Mouse (Mus musculus) gastrocnemius, adult 2 months (tissue): ENCODE results near the gene Lmtk2. TPM values are rescaled to one million over a fixed set of nuclear protein-coding genes. Genes with fewer than 3 reads are reported as not detected.
A peak's percentile ranks its signal among the peaks of the same experiment; 100 is the strongest.

ENCODE experiments used
- DNase-seq: peaks from one replicate; pipeline ENCODE4 v3.0.0; 2022
- H3K27ac ChIP-seq: fragments of 200-600 bp; 2 replicates; pipeline ENCODE4 v1.8.1; 2022; ENCODE audit warnings: mild to moderate bottlenecking
- H3K4me3 ChIP-seq: fragments of 200-600 bp; 2 replicates; pipeline ENCODE4 v1.8.1; 2022; ENCODE audit warnings: mild to moderate bottlenecking, moderate library complexity
- CTCF ChIP-seq: fragments of 200-600 bp; IDR thresholded peaks from 2 replicates; pipeline ENCODE4 v1.8.1; 2022; ENCODE audit warnings: antibody characterized with exemption, mild to moderate bottlenecking, moderate library complexity
- intact Hi-C: fragments of 180-260 bp; cut with DNase I; formaldehyde crosslinking; loops from one replicate; pipeline ENCODE4 v1.15.1; 2025
- total RNA-seq, 2 experiments: library from RNA; stranded (reverse); gene quantifications; 2 replicates each; pipeline ENCODE4 v1.2.3; 2021

The Lmtk2 gene
- total RNA-seq, 2 experiments from 2014 or later, result 24.7 to 25.0 TPM

GRCm38 (mm10) chr5:144086494-144086893, 13.7 kb upstream of the Lmtk2 start:
- Histone ChIP-seq H3K4me3 (no peak overlapping the region), H3K27ac (no peak overlapping the region)
- intact Hi-C loops, result no loop called here
- TF ChIP-seq CTCF, result no peak
- no peak for DNase-seq

- intact Hi-C loops, result no loop called here
- DNase-seq, result no peak
- Histone ChIP-seq H3K27ac (no peak overlapping the region), H3K4me3 (no peak overlapping the region)
- TF ChIP-seq CTCF, result no peak
These were observed 11.9 kb upstream of the Lmtk2 start for GRCm38 (mm10) chr5:144088354-144088753.

- Histone ChIP-seq H3K27ac (no peak overlapping the region), H3K4me3 (no peak overlapping the region)
- TF ChIP-seq CTCF, result no peak
- intact Hi-C loops, result no loop called here
- DNase-seq, result no peak
These were observed 4.7 kb upstream of the Lmtk2 start for GRCm38 (mm10) chr5:144095461-144095970.

GRCm38 (mm10) chr5:144097902-144098639, 2.2 kb upstream of the Lmtk2 start:
- intact Hi-C loops, result no loop called here
- DNase-seq, result no peak
- H3K4me3 ChIP-seq, result no peak overlapping the region
- no peak for TF ChIP-seq CTCF
- no peak overlapping the region for H3K27ac ChIP-seq

- no peak for DNase-seq
- no peak overlapping the region for H3K27ac ChIP-seq
- no peak overlapping the region for H3K4me3 ChIP-seq
- intact Hi-C loops, result no loop called here
- no peak for TF ChIP-seq CTCF
These were observed 1.7 kb upstream of the Lmtk2 start for GRCm38 (mm10) chr5:144098640-144098929.

GRCm38 (mm10) chr5:144100948-144101347, 712 bp downstream of the Lmtk2 start:
- Histone ChIP-seq H3K27ac (peak overlapping the region; percentile 92), H3K4me3 (peak overlapping the region; percentile 98)
- intact Hi-C loops, result no loop called here
- DNase-seq, result no peak
- no peak for TF ChIP-seq CTCF

GRCm38 (mm10) chr5:144105070-144105469, 4.8 kb downstream of the Lmtk2 start:
- no peak for TF ChIP-seq CTCF
- intact Hi-C loops, result no loop called here
- DNase-seq, result no peak
- H3K27ac ChIP-seq, result peak overlapping the region; percentile 4; the same call in 1 of the 2 replicates
- no peak overlapping the region for H3K4me3 ChIP-seq

GRCm38 (mm10) chr5:144105471-144106129, 5.4 kb downstream of the Lmtk2 start:
- Histone ChIP-seq H3K27ac (no peak overlapping the region), H3K4me3 (no peak overlapping the region)
- no peak for TF ChIP-seq CTCF
- DNase-seq, result no peak
- intact Hi-C loops, result no loop called here

- no peak for TF ChIP-seq CTCF
- intact Hi-C loops, result no loop called here
- DNase-seq, result no peak
- Histone ChIP-seq H3K27ac (no peak overlapping the region), H3K4me3 (no peak overlapping the region)
These were observed 5.9 kb downstream of the Lmtk2 start for GRCm38 (mm10) chr5:144106130-144106510.

GRCm38 (mm10) chr5:144109201-144109600, 9.0 kb downstream of the Lmtk2 start:
- intact Hi-C loops, result no loop called here
- DNase-seq, result no peak
- H3K27ac ChIP-seq, result no peak overlapping the region
- TF ChIP-seq CTCF, result no peak
- H3K4me3 ChIP-seq, result no peak overlapping the region

GRCm38 (mm10) chr5:144112574-144113438, 12.6 kb downstream of the Lmtk2 start:
- intact Hi-C loops, result no loop called here
- Histone ChIP-seq H3K4me3 (no peak overlapping the region), H3K27ac (no peak overlapping the region)
- TF ChIP-seq CTCF, result no peak
- no peak for DNase-seq

GRCm38 (mm10) chr5:144114068-144114467, 13.8 kb downstream of the Lmtk2 start:
- Histone ChIP-seq H3K27ac (no peak overlapping the region; the same call in 1 of the 2 replicates), H3K4me3 (no peak overlapping the region)
- intact Hi-C loops, result no loop called here
- DNase-seq, result no peak
- TF ChIP-seq CTCF, result peak; percentile 23; the same call in 1 of the 2 replicates
